Mouse (Mus musculus) granulocyte monocyte progenitor cell, adult 5-6 weeks (primary cell): ENCODE results near the gene 5031439G07Rik. TPM values are rescaled to one million over a fixed set of nuclear protein-coding genes. Genes with fewer than 3 reads are reported as not detected.
"Not testable (repeated sequence)": the region's sequence is repeated elsewhere in the genome, so short reads cannot be mapped to it uniquely, and the experiment has no call there.

Experiments used
- ATAC-seq: replicated peaks from 2 replicates; pipeline ENCODE4 v1.8.0; 2016; ENCODE audit warnings: mild to moderate bottlenecking, moderate TSS enrichment, inconsistent platforms; ENCODE audit not compliant: poor library complexity, severe bottlenecking
- total RNA-seq, 2 experiments: library from RNA; stranded (forward) in 1 of 2; stranded (reverse) in 1 of 2; fragments of 200-712, 200-1000 nt in 1 of 2; fragments of >200 nt in 1 of 2; fragmentation: Nextera tagmentation in 1 of 2; gene quantifications; 2 replicates each; pipeline ENCODE4 v1.2.3; 2014 to 2017

The 5031439G07Rik gene
- total RNA-seq, 2 experiments from 2014 or later, result 12.2 to 14.1 TPM

- ATAC-seq, result no peak
These were observed 28.5 kb downstream of the 5031439G07Rik start for GRCm38 (mm10) chr15:84959891-84960290.

DNA sequence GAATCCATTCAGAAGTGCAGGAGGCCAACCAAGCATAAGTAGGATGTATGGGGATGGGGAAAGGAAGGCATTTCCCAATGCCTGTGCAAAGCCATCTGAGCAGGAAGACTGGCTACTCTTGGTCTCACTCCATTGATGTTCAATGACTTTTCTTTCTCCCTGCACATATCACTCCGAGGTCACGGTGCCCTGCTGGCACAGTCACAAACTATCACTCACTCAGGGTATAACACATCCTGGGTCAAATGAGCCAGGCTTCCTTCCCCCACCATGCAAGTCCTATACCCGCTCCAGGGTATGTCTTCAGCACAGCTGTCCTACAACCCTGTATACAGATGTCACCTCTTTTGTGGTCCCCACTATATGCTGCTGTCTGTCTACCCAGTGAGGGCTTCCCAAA is 30.0 kb downstream of the 5031439G07Rik start:
- no peak for ATAC-seq

DNA sequence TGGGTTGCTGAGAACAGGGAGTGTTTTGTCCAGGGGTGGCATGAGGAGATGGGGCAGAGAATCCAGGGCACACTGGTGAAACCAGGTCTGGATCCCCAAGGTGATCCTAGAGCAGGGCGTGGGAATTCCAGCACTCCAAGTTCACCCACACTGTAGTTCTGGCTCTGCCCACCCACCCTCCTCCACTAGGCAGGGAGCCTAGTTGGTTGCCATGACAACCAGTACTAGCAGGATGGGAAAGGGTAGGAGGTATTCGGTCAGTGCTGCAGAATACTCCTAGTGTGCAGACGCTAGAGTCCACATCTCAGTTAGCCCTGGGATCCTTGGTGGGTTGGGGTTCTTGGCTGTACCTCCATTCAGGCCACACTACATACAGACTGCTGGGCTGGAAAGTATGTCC is 30.5 kb downstream of the 5031439G07Rik start:
- no peak for ATAC-seq

GRCm38 (mm10) chr15:84953259-84953658 is 35.1 kb downstream of the 5031439G07Rik start:
- ATAC-seq, result no peak

- ATAC-seq, result no peak
These were observed 38.3 kb downstream of the 5031439G07Rik start for GRCm38 (mm10) chr15:84950053-84950452.

GRCm38 (mm10) chr15:84948990-84949389 is 39.4 kb downstream of the 5031439G07Rik start:
- ATAC-seq, result no peak

DNA sequence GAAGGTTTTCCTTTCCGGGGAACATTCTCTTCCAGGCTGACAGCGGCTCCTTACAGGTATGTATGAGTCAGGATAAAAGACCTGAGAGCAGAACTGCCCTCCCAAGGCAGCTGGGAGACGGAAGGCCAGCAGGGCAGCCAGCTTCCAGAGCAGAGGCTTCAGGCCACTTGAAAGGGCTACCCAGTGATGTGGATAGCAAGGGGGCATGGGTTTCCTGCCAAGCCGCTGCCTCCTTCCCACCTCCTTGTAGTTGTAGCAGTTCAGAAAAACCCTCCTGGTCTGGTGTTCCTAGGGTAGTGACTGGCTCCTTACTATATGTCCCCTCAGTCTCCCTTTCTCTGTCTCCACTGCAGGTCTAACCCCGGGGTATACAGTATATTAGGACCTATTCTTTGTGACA is 44.0 kb downstream of the 5031439G07Rik start:
- no peak for ATAC-seq

GRCm38 (mm10) chr15:84942647-84943285 is 45.6 kb downstream of the 5031439G07Rik start:
- no peak for ATAC-seq

DNA sequence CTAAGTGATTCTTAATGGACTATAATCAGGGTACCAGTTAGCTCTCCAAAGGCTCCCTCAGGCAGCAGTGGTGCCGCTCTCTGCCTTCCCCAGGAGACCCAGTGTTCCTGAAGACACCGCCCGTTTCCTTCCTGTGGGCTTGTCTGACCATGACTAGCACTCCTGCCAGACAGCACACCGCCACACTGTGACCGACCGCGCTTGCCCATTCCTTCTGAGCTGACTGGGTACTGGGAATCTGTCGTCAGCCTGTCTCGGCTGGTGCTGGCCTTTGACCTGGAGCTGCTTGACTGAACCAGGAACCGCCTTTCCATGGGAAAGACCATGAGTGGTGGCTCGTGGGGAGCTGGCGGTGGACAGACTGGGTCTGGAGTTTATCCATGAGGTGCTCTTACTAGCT is 48.2 kb downstream of the 5031439G07Rik start:
- no peak for ATAC-seq

DNA sequence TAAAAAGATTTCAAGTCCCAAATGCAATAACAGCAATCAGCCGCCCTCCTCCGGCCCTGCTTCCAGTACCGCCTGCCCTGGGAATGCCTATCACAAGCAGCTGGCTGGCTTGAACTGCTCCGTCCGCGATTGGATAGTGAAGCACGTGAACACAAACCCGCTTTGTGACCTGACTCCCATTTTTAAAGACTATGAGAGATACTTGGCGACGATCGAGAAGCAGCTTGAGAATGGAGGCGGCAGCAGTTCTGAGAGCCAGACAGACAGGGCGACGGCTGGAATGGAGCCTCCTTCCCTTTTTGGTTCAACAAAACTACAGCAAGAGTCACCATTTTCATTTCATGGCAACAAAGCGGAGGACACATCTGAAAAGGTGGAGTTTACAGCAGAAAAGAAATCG is 53.5 kb downstream of the 5031439G07Rik start:
- no peak for ATAC-seq

DNA sequence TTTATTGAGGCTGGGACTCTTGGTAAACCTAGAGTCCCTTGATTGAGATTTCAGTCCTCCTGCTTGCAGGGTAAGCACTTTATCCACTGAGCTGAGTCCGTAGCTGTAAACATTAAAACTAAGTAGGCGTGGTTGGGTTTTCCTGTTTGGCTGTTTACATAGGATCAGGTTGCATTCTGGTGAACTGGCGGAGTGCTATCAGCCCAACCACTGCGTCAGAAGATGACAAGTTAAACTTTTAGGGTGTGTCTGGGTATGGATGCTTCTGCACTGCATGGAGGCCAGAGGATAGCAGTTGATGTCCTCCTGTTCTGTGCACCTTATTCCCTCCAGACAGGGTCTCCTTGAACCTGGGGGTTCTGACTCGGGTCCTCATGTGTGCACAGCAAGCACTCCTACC is 56.0 kb downstream of the 5031439G07Rik start:
- ATAC-seq, result no peak

DNA sequence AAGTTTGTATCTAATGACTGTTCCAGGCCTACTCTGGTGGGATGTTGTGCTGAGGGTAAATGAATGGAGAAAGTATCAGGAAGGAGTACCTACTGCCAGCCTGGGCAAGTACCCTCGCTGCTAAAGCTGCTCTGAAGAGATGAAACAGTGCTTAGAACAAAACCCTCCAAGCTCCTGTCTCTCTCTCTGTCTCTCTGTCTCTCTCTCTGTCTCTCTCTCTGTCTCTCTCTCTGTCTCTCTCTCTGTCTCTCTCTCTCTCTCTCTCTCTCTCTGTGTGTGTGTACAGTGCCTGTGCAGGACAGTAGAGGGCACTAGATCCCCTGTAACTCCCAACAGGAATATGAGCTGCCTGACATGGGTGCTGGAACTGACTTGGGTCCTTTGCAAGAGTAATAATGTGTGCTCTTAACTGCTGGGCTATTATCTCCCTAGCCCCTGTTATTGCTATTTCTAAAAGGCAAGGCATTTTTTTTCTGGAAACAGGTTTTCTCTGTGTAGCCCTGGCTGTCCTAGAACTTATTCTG is 62.8 kb downstream of the 5031439G07Rik start:
- ATAC-seq, result 0 out of 2 replicates have a peak, but pooled peaks have one; percentile 23

DNA sequence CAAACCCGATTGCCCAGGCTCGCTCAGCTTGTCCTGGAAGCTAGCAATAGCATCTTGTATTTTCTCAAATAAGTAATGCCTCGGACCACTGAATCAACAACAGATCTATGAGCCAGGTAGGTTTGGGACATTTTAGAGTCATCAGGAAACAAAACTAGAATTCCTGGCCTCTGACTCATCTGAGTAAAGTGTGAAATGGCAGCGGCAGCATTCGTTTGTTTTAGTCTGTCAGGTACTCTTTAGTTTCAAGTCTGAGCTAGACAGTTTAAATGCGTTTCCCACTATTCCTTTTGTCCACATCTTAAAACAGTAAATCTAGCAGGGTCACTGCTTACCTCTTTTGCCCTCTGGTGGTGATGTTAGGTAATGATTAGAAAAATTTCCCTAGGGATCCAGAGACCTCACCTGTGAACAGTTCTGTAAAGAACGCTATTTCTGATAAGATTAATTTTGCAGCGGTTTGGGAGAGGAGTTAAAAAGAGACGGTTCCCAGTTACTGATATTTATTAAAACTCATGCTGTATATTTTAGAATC is 63.5 kb downstream of the 5031439G07Rik start:
- ATAC-seq, result no peak

DNA sequence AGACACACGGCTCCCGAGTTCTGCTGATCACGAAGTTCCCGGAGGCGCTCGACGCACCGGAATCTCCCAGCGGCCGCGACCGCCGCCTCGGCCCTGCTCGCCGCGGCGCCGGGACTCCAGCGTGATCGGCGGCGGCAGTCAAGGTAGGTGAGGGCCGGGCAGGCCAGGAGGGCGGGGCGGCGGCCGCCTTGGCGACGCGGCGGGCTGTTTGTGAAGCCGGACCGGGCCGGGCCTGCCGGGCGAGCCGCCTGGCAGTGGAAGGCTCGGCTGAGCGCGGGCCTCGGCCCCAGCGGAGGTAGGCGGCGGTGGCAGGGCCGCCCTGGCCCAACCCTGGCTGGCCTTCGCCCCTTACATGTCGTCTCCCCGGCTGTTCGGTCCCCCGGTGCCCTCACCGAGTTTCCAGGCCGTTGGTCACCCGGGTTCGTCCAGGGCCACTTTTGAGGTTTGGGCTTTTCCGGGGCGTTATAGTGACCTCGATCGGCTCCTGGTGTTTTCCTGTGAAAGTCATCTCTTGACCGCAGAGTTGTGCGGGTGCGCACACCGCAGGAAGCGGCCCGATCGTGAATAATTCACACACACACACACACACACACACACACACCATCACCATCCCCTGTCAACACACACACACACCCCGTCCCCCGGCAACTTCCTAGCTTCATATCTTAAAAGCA is 64.7 kb downstream of the 5031439G07Rik start:
- peak; percentile 33 for ATAC-seq

DNA sequence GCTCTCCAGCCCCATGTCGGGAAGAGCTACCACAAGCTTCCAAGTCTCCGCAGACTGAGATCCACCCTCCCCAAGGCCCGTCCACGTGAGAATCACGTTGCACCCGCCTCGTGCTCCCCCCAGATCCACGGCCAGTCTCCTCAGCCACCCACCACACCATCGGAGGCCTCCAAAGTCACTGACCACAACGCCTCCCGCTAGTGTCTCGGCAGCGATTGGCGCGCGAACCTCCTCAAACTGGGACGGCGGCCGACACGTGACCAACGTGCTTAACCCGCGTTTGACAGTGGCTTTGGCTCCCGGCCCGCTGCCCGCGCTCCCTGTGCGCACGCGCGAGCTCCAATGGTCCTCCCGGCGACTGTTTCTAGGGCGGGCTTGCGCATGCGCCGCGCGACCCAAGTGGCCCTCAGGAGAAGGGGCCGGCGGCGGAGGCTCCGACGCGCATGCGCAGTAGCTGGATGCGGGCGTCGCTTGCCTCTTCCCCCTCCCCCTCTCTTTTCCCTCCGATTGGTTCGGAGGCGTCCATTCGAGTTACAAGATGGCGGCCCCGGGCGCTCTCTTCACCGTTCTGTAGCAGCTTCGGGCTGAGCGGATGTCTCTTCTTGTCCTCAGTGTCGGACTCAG is 65.4 kb downstream of the 5031439G07Rik start, which contains the start of gene Nup50:
TSS of gene Nup50 (plus strand) at position 528 of the 624 bp plus-strand sequence.
- peak; percentile 85 for ATAC-seq

DNA sequence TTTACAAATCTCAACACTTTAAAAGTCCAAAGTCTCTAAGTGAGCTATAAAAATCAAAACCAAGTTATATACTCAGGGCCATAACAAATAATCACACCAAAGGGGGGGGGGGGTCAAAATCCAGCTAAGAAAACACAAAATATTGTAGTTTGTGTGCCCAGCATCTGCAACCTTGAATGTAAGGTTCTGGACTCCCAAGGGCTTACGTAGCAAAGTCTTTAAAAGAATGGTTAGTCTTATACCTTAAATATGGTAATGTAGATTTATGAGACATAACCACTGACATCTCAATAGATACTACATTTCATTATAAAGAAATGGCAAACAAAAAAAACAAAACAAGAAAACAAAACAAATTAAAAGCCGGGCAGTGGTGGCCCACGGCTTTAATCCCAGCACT is 68.4 kb downstream of the 5031439G07Rik start, which contains the start of gene Gm29666:
TSS of gene Gm29666 (minus strand) at position 101 of the 400 bp plus-strand sequence.
- ATAC-seq, result no peak

- no peak for ATAC-seq
These were observed 75.2 kb downstream of the 5031439G07Rik start for GRCm38 (mm10) chr15:84913201-84913600.

DNA sequence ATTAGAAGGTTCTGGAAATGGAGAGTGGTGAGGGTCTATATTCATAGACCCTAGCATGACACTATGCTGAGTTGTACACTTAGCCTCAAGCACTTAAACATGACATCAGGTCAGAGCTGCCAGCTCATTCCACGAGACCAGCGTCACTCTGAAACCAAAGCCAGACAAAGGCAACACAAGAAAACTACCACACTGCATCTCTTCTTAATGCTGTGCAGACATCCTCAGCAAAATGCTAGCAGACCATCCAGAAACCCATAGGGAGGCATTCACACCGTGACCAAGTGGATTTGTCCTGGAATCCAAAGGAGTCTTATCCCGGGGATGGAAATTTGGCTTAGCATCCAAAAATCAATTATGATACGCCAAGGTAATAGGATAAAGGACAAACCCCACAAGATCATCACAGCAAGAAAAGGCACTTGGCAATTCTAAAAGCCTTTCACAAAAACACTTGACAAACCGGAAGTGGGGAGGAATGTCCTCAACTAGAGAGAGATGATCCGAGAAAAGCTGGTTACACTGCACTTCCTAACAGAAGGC is 84.4 kb downstream of the 5031439G07Rik start:
- no peak for ATAC-seq

GRCm38 (mm10) chr15:84898077-84898476 is 90.3 kb downstream of the 5031439G07Rik start:
- ATAC-seq, result no peak

DNA sequence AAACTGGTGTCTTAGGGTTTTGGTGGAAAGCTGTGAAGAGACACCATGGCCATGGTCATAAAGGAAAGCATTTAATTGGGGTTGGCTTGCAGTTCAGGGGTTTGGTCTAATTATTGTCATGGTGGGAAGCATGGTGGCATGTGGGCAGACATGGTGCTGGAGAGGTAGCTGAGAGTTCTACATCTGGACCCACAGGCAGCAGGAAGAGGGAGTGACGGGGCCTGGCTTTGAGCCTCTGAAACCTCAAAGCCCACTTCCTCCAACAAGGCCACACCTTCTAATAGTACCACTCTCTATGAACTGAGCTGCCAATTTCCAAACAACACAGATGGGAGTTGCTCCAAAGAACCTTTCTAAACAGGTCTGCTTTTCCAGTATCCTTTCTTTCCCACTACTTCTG is 91.7 kb downstream of the 5031439G07Rik start:
- ATAC-seq, result no peak

DNA sequence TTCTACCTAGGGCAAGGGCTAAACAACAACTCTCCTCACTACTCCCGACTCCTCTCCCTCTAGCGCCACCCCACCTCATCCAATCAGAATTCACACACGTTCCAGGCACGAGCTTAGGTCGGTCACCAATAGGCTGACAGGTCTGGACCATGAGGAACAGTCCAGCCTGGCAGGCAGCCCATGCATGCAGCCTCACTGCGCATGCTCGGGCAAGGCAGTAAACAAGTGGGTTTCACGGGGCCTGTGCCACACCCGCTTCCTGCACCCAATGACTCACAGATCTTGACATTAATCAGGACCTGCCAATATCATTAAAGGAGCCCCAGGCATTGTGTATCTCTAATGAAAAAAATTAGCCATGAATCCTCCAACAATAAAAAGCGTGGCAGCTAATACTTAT is 92.1 kb downstream of the 5031439G07Rik start:
- not testable (repeated sequence) for ATAC-seq
